Mouse (Mus musculus) G1E (cell line): Measurements from ENCODE around the gene Sec22c. TPM values are rescaled to one million over a fixed set of nuclear protein-coding genes. Genes with fewer than 3 reads are reported as not detected.

Source experiments
- ATAC-seq: 2 replicates; pipeline ENCODE4 v1.8.0; 2016; ENCODE audit warnings: mild to moderate bottlenecking; ENCODE audit not compliant: insufficient number of reproducible peaks, poor library complexity, low FRiP score, severe bottlenecking; ENCODE audit errors: extremely low read depth
- DNase-seq: peaks from one replicate; pipeline ENCODE4 v3.0.0; 2012; ENCODE audit warnings: low spot score
- H3K27me3 ChIP-seq: 2 replicates; pipeline ENCODE4 v1.6.1; 2012; ENCODE audit warnings: mild to moderate bottlenecking, low read length, inconsistent platforms; ENCODE audit not compliant: insufficient read depth
- H3K36me3 ChIP-seq: replicated peaks from 2 replicates; pipeline ENCODE3; 2012; ENCODE audit warnings: mild to moderate bottlenecking, inconsistent platforms
- H3K4me1 ChIP-seq: 2 replicates; pipeline ENCODE4 v1.6.1; 2012; ENCODE audit warnings: low read depth, low read length, inconsistent platforms, mixed read lengths; ENCODE audit not compliant: insufficient read depth
- H3K4me3 ChIP-seq: 2 replicates; pipeline ENCODE4 v1.5.1; 2012; ENCODE audit warnings: low read depth, mild to moderate bottlenecking, inconsistent platforms, low read length, moderate library complexity, mixed read lengths
- H3K9me3 ChIP-seq: replicated peaks from 2 replicates; pipeline ENCODE4 v1.6.1; 2012; ENCODE audit warnings: inconsistent platforms
- CTCF ChIP-seq: IDR thresholded peaks from 2 replicates; pipeline ENCODE4 v1.5.1; 2012; ENCODE audit warnings: low read depth, low read length, inconsistent platforms, mixed read lengths
- GATA1 ChIP-seq: IDR thresholded peaks from 2 replicates; pipeline ENCODE4 v1.6.1; 2012; ENCODE audit warnings: borderline replicate concordance, low read length, inconsistent platforms, mixed read lengths
- GATA2 ChIP-seq: IDR thresholded peaks from 2 replicates; pipeline ENCODE4 v1.6.1; 2012; ENCODE audit warnings: low read depth, low read length, inconsistent platforms, borderline replicate concordance
- POLR2AphosphoS5 ChIP-seq: IDR thresholded peaks from 2 replicates; pipeline ENCODE4 v1.6.1; 2012; ENCODE audit warnings: low read depth, low read length, inconsistent platforms; ENCODE audit not compliant: insufficient replicate concordance
- TAL1 ChIP-seq: conservative IDR thresholded peaks from 2 replicates; pipeline ENCODE4 v1.6.1; 2012; ENCODE audit warnings: low read depth, low read length, inconsistent platforms, mixed read lengths
- polyA plus RNA-seq: library from polyadenylated mRNA; stranded (reverse); fragments of >175 nt; gene quantifications from 2 replicates; pipeline ENCODE4 v1.2.3, GENCODE M21; 2012
- total RNA-seq, 2 experiments: library from RNA; stranded (forward) in 1 of 2; stranded (reverse) in 1 of 2; fragments of 200-1000 nt in 1 of 2; fragments of >200 nt in 1 of 2; fragmentation: Nextera tagmentation in 1 of 2; gene quantifications; 2 replicates each; pipeline ENCODE4 v1.2.3; 2014 to 2017

Sec22c gene
- total and polyA plus RNA-seq, 3 experiments = 3.6 to 4.8 (median 4.7) TPM

- peak; percentile 33 for DNase-seq
- H3K4me3 ChIP-seq = no peak overlapping the region
Measured at GRCm38 (mm10) chr9:121679549-121679948, 25.7 kb downstream of the Sec22c start.

GRCm38 (mm10) chr9:121677476-121677875, 27.8 kb downstream of the Sec22c start:
- no peaks in the 10 kb centered on the region for H3K9me3 ChIP-seq

More at GRCm38 (mm10) chr9:121679549-121679948, 25.7 kb downstream of the Sec22c start:
- H3K4me1 ChIP-seq = peaks cover 6% of the 10 kb centered on the region; the same call in 1 of the 2 replicates
- peaks cover 8% of the 10 kb centered on the region; the same call in 1 of the 2 replicates for H3K27me3 ChIP-seq
- peaks cover 15% of the 10 kb centered on the region for H3K36me3 ChIP-seq
- TF ChIP-seq CTCF (peak; percentile 67), GATA2 (no peak)
- H3K9me3 ChIP-seq = no peaks in the 10 kb centered on the region
- no peak; the same call in 1 of the 2 replicates for ATAC-seq

DNA sequence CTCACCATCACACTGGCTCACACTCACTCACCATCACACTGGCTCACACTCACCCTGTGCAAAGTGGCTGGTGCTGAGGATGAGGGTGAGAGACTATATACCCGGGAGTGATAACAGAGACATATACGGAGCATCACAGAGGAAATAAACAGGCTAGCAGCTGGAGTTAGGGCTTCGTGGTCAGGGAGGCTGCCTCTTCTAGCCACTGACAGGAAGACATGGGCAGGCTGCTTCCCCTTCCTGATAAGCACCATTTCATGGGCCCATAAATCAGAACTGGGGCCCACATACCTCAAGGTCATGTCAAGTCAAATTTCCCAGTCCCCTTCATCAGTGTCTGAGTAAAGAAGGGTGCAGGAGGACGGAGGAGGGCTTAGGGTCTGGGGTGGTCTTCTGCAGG, 28.2 kb downstream of the Sec22c start:
- ATAC-seq (no peak), DNase-seq (no peak)
- Histone ChIP-seq H3K36me3 (peaks cover under 1% of the 10 kb centered on the region), H3K4me3 (no peak overlapping the region), H3K9me3 (no peaks in the 10 kb centered on the region), H3K4me1 (peaks cover 12% of the 10 kb centered on the region), H3K27me3 (peaks cover 16% of the 10 kb centered on the region; the same call in 1 of the 2 replicates)
- no peak for TF ChIP-seq GATA1
- no peak for TF ChIP-seq POLR2AphosphoS5
- TF ChIP-seq TAL1 = no peak
- TF ChIP-seq GATA2 = no peak
- TF ChIP-seq CTCF = no peak

More at GRCm38 (mm10) chr9:121677476-121677875, 27.8 kb downstream of the Sec22c start:
- Histone ChIP-seq H3K4me1 (peaks cover 8% of the 10 kb centered on the region; the same call in 1 of the 2 replicates), H3K36me3 (peaks cover 5% of the 10 kb centered on the region), H3K27me3 (peaks cover 16% of the 10 kb centered on the region; the same call in 1 of the 2 replicates), H3K4me3 (no peak overlapping the region)
- TF ChIP-seq GATA2 (no peak), POLR2AphosphoS5 (no peak), TAL1 (no peak), CTCF (no peak), GATA1 (no peak)
- ATAC-seq = no peak
- no peak for DNase-seq

DNA sequence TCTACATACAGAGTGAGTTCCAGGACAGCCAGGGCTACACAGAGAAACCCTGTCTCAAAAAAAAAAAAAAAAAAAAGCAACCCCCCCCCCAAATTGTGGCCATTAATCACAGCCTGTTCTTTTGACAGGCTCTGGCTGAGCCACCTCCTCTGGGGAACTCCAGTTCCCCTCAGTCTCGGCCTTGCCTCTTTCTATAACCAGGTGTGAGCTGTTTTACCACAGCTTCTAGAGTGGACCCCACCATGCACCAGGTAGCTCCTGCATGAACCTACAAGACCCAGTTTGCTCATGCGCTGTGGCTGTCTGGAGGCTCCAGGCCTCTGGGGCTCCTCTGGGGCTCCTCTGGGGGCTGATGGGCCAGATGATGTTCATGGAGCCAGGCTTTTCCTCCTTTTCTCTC, 29.7 kb downstream of the Sec22c start:
- Histone ChIP-seq H3K27me3 (peaks cover 16% of the 10 kb centered on the region; the same call in 1 of the 2 replicates), H3K36me3 (no peaks in the 10 kb centered on the region), H3K4me3 (no peak overlapping the region), H3K4me1 (peaks cover 12% of the 10 kb centered on the region), H3K9me3 (no peaks in the 10 kb centered on the region)
- ATAC-seq = no peak
- TF ChIP-seq GATA2 (no peak), CTCF (no peak), TAL1 (no peak), POLR2AphosphoS5 (no peak), GATA1 (no peak)
- no peak for DNase-seq

GRCm38 (mm10) chr9:121675011-121675410, 30.3 kb downstream of the Sec22c start:
- DNase-seq = no peak
- Histone ChIP-seq H3K27me3 (peaks cover 17% of the 10 kb centered on the region), H3K9me3 (no peaks in the 10 kb centered on the region), H3K4me1 (peaks cover 12% of the 10 kb centered on the region), H3K36me3 (no peaks in the 10 kb centered on the region), H3K4me3 (no peak overlapping the region)
- ATAC-seq = 0 out of 2 replicates have a peak, but pooled peaks have one; percentile 24
- TF ChIP-seq GATA1 (no peak), TAL1 (no peak), CTCF (no peak), GATA2 (no peak), POLR2AphosphoS5 (no peak)

DNA sequence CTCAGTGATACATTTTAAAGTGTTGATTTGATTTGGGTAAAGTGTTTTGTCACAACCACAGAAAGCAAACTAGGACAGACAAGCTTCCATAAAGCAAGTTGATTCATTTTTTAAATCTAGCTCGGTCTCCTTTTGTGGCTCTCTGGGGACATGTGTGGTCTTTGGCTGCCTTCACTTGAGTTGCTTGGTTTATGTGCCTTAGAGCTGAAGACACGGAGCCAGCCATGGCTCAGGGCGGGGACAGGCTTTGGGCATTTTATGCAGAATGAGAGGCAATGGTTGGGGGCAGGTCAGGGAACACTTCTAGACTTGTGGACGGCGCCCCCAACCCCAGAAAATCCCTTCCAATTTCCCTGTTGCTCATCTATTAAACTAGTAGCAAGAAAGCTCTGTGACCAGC, 31.6 kb downstream of the Sec22c start:
- H3K27me3 ChIP-seq = peaks cover 29% of the 10 kb centered on the region
- H3K4me3 ChIP-seq = no peak overlapping the region
- no peaks in the 10 kb centered on the region for H3K36me3 ChIP-seq
- ATAC-seq = no peak
- no peak for DNase-seq
- peaks cover 12% of the 10 kb centered on the region for H3K4me1 ChIP-seq
- no peak for TF ChIP-seq POLR2AphosphoS5
- no peak for TF ChIP-seq GATA1
- no peak for TF ChIP-seq TAL1
- TF ChIP-seq GATA2 = no peak
- TF ChIP-seq CTCF = no peak
- H3K9me3 ChIP-seq = no peaks in the 10 kb centered on the region

DNA sequence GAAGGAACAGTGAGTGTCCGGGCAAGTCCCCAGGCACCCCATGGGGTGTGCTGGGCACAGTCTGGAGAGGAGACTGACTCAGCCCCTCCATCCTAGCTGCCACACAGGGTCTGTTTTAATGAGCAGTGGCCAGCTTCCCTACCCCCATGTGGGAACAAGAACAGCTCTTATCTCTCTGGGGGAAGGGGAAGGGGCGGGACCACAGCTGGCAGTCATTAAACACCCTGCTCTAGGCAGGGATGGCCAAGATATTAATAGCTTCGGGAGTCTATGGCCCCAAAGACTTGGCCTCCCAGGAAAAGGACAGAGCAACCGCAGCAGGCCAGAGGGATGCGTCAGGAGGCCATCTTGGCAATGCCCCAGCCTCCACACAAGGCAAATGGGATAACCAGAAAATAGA, 33.0 kb downstream of the Sec22c start:
- no peak overlapping the region for H3K4me3 ChIP-seq
- peaks cover 12% of the 10 kb centered on the region for H3K4me1 ChIP-seq
- peaks cover 31% of the 10 kb centered on the region for H3K27me3 ChIP-seq
- ATAC-seq = no peak
- DNase-seq = peak; percentile 18
- no peaks in the 10 kb centered on the region for H3K36me3 ChIP-seq
- TF ChIP-seq TAL1 = no peak
- no peak for TF ChIP-seq POLR2AphosphoS5
- no peak for TF ChIP-seq GATA2
- no peak for TF ChIP-seq GATA1
- no peak for TF ChIP-seq CTCF
- H3K9me3 ChIP-seq = no peaks in the 10 kb centered on the region
